Mouse (Mus musculus) leukemia stem cell, adult 10-12 weeks (primary cell): ENCODE measurements around the gene Zfyve19. TPM values are rescaled to one million over a fixed set of nuclear protein-coding genes. Genes with fewer than 3 reads are reported as not detected.

Experiments
- polyA plus RNA-seq: library from polyadenylated mRNA; stranded (reverse); fragments of >175 nt; gene quantifications from 2 replicates; pipeline ENCODE4 v1.2.3, GENCODE M21; 2012; ENCODE audit warnings: low replicate concordance

The Zfyve19 gene
- 10.3 and 20.3 TPM in 2 replicates for polyA plus RNA-seq

GRCm38 (mm10) chr2:119208344-119209175 lies at the start of gene Zfyve19, which contains the start of gene Dnajc17:
Gene Zfyve19, plus strand, starts transcription at chr2:119208617.
Gene Dnajc17, minus strand, starts transcription at chr2:119208795.

DNA sequence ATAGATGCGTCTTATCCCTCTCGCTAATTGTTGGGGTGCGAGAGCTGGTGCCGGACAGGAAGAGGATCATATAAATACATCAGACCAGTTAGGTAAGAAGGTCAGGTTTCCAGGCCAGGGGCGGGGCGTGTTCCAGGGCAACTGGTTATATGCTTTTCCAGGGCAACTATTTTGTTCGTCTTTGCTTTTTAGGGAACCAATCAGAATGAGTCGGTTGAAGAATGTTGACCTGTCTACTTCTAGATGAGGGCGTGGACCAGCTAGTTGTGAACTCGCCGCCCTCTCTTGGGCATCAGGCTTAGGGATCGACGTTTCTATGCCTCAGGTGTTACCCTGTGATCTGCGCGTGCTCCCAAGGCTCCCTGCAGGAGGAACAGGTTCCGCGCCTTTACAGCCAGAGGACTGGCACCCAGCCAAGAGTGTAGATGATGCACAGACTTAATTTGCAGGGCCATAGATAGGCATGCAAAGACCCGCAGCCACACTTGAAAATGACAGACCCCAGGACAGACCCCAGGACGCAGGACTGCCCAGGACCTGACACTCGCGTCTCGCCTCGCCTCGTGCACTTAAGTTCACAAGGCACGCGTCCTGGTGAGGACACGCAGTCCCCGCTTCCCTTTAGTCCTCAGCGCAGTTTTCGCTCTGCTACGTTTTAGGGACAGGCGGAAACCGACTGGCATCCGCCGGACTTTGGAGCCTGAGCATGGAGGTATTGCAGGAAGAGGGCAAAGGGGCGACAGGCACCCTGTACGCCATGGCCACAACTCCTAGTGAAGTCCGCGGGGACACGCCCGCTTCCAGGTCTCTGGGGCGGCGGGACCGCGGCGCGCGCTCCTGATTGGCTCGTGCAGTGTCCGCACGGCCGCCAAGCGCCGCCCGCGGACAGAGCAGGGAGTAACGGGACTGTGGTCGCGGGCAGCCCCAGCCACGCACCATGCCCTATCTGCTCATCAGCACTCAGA lies 41.2 kb upstream of the Zfyve19 start, which contains the start of gene Gchfr:
Gchfr (plus strand) TSS at position 873 of the 965 bp plus-strand sequence.

GRCm38 (mm10) chr2:119173991-119174651 lies 34.3 kb upstream of the Zfyve19 start, which contains the start of gene Gm14137:
Gene Gm14137, plus strand, starts transcription at chr2:119174509.

GRCm38 (mm10) chr2:119229775-119230704 lies 21.6 kb downstream of the Zfyve19 start, which contains the start of gene Ppp1r14d:
Gene Ppp1r14d, minus strand, starts transcription at chr2:119229906.

GRCm38 (mm10) chr2:119237210-119237870 lies 28.9 kb downstream of the Zfyve19 start, which contains the start of gene Spint1:
Gene Spint1, plus strand, starts transcription at chr2:119237362.

Other genes with a start within 250 kb of the Zfyve19 start
- gene Ccdc32, start 179.2 kb upstream of the Zfyve19 start, polyA plus RNA-seq = 10.2 and 15.1 TPM in 2 replicates
- gene Rpusd2, start 173.8 kb upstream of the Zfyve19 start, polyA plus RNA-seq = 5.7 and 6.9 TPM in 2 replicates
- gene Knl1, start 161.5 kb upstream of the Zfyve19 start, polyA plus RNA-seq = 10.0 and 26.4 TPM in 2 replicates
- gene Rad51, start 95.8 kb upstream of the Zfyve19 start, polyA plus RNA-seq = 4.9 and 8.4 TPM in 2 replicates
- gene Rmdn3, start 51.6 kb upstream of the Zfyve19 start, polyA plus RNA-seq = 16.2 and 33.0 TPM in 2 replicates
- gene Gchfr, start 40.8 kb upstream of the Zfyve19 start, polyA plus RNA-seq = 1.4 TPM in 1 of 2 replicates, not detected in the other
- 0.07 and 0.57 TPM in 2 replicates for gene Gm14137, start 34.1 kb upstream of the Zfyve19 start, polyA plus RNA-seq
- 10.6 and 23.8 TPM in 2 replicates for gene Dnajc17, start 178 bp downstream of the Zfyve19 start, polyA plus RNA-seq
- gene Ppp1r14d, start 21.3 kb downstream of the Zfyve19 start, polyA plus RNA-seq = not detected in 2 replicates
- gene Spint1, start 28.7 kb downstream of the Zfyve19 start, polyA plus RNA-seq = 0.13 and 0.59 TPM in 2 replicates
- 0.30 TPM in 1 of 2 replicates, not detected in the other for gene Rhov, start 62.7 kb downstream of the Zfyve19 start, polyA plus RNA-seq
- gene Vps18, start 80.1 kb downstream of the Zfyve19 start, polyA plus RNA-seq = 8.0 and 19.2 TPM in 2 replicates
- 1.1 and 1.5 TPM in 2 replicates for gene Dll4, start 117.2 kb downstream of the Zfyve19 start, polyA plus RNA-seq
- 24.8 and 43.3 TPM in 2 replicates for gene Chac1, start 142.6 kb downstream of the Zfyve19 start, polyA plus RNA-seq